Mouse (Mus musculus) CD4-positive, CD25-positive, alpha-beta regulatory T cell, adult 4 months (primary cell): ENCODE measurements around the gene Zfp65. TPM values are rescaled to one million over a fixed set of nuclear protein-coding genes. Genes with fewer than 3 reads are reported as not detected.
"Not testable (repeated sequence)": the region's sequence is repeated elsewhere in the genome, so short reads cannot be mapped to it uniquely, and the experiment has no call there.

Experiments used
- ATAC-seq: one replicate; pipeline ENCODE4 v1.8.0; 2017
- polyA plus RNA-seq, 2 experiments: library from polyadenylated mRNA; unstranded; fragments of 100-300 nt; shearing (Covaris generic); gene quantifications; one replicate each; pipeline ENCODE4 v1.2.1; 2017

The Zfp65 gene
- polyA plus RNA-seq, result 1 to 10 TPM; 7.6 TPM

GRCm38 (mm10) chr13:67728641-67729318 lies at the start of gene Zfp65:
Zfp65 (minus strand) TSS chr13:67729173.
- ATAC-seq, result peak; percentile 69

DNA sequence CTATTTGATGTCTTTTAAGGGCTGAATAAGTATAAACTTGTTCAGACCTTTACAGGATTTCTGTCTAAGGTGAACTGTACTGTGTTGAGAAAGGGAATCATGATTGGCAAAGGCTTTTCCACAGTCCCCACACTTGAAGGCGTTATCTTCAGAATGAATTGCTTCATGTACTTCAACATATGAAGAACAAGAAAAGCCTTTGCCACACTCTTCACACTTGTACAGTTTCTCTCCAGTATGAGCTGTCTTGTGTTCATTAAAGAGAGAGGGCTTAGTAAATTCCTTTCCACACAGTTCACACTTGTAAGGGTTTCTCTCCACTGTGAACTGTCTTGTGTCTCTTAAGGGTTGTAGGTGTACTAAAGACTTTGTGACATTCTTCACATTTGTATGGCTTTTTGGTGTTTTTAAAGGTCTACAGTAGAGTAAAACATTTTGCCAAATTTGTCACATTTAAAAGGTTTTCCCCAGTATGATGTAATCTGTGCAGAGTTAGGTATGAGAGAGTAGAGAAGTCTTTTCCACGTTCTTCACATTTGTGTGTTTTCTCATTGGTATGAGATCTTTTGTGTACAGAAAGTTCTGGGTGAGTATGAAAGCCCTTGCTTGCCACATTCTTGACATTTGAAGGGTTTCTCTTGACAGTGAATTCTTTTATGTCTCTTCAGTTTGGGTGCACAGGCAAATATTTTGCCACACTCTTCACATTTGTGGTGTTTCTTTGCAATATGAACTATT lies 34.2 kb upstream of the Zfp65 start:
- ATAC-seq, result no peak

DNA sequence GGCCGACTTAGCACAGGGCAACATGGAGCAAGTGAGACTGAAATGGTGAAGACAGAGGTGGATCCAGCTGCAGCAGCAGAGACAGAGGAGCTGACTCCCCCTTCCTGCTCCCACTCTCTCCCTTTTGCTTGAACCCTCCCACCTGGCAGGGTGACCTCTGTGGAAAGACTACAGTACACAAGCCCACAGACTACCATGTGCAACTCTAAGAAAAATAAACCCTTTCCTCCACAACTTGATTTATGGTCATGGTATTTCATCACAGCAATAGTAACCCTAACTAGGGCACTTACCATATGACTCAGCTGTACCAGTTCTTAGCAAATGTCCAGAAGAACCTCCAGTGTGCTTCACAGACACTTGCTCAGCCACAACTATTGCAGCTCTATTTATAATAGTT lies 31.0 kb upstream of the Zfp65 start:
- ATAC-seq, result no peak

DNA sequence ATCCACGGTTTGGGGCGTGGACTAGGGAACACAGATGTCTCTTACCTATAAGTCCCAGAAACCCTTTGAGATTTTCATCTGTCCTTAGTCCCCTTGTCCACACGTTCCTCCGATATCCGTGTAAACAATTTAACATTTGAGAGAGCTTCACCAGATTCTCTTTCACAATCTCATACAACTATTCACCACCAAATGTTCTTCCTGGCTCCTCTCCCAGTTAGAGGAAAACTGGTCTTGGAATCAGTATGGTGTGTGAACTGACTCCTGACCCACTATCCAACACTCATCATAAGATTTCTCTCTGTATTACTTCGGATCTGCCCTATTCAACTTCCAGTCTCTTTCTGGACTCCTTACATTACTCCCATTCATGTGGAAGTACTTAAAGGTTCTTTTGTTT lies 26.8 kb upstream of the Zfp65 start:
- no peak for ATAC-seq

DNA sequence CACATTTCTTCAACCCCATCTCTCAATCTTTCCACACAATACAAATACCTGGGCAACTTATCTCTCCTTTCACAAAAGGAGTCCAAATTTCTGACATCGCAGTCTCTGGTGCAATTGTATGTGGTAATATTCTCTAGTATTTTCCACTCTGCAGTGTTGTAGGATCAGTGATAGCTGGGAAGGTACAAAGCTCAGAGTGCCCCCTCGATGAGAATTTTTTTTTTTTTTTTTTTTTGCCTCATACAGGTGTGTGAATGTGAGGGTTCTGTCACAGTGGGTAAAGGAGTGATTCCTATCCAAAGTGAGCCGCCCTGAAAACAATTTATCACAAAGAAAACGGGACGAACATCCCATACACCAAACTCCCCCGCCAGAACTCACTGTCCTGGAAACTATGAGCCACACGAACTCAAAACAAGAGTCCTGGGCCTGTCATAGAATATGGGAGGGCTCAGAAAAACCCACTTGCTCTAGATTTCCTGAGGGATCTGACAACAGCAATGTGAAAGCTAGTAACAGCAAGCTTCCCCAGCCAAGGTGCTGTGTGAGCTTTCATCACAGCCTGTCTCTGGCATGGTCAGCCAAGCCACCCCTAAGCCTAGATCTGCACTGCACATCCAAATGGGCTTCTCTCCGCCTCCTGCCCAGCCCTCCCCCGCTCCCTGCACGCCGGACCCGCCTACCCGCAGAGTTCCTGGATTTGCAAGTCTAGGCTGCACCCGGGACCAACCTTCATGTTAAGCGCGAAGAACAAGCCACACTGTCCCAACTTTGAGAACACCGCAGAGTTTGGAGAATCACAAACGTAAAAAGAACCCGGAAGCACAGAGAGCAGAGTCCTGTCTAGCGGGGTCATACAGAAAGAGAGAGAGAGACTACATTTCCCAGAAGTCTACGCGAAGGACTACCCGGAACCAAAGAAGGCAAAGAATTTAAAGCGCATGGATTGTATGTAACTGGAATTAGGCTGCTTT lies 25.6 kb upstream of the Zfp65 start, which contains the start of gene Zfp85:
Zfp85 (minus strand) TSS at position 896 of the 974 bp plus-strand sequence.
- ATAC-seq, result peak; percentile 99

- ATAC-seq, result no peak
These were observed 14.9 kb upstream of the Zfp65 start for GRCm38 (mm10) chr13:67743896-67744295.

DNA sequence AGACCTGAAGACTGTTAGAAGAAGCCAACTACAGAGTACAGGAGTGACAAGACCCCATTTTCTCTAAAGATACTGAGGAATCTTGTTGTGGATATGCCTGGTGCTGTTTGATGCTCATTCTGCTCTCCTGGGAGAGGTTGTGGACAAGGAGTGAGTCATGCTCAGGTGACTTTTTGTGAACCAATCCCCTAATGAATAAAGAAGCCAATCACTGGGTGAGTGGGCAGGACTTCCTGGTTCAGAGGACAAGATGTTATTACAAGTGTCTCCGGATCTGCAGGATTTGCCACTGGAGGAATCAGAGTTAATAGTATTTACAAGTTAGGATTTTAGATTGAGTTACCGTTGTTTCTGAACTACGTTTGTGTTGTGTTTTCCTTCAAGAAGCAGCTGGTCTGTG lies 14.0 kb upstream of the Zfp65 start:
- ATAC-seq, result no peak

GRCm38 (mm10) chr13:67734391-67734790 lies 5.4 kb upstream of the Zfp65 start:
- ATAC-seq, result not testable (repeated sequence)

- ATAC-seq, result peak; percentile 71
These were observed 468 bp upstream of the Zfp65 start for GRCm38 (mm10) chr13:67729441-67729840.

DNA sequence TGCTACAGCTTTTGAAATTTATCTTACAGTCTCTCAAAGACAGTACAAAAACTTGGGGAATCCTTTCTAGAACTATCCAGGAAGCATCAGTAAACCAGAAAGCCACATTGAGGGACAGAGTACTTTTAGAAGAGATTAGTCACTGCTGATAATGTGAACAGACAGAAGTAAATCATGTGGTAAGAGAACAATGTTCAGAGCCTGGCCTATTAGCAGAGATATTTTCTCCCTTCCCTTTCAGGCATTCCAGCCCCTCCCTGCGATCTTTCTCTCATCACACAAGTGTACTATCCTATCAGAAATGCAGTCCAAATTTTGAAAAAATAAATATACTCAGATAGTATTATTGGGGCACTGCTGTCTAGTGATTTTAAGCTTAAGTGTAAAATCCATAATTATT lies 867 bp downstream of the Zfp65 start:
- no peak for ATAC-seq

DNA sequence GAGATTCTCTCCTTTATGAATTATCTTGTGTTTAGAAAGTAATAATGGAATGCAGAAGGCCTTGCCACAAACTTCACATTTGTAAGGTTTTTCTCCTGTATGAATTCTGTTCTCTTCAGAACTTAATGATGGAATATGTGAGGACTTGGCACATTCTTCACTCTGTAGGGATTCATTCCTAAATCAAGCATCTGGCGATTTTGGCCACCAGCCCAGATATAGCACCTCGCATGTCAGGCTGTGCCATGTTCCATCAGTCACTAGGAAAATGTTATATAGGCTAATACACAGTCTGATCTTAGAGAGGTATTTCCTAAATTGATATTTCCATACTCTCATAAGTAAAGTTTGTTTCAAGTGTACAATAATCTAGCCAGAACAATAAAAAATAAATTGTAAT lies 3.6 kb downstream of the Zfp65 start:
- ATAC-seq, result not testable (repeated sequence)

GRCm38 (mm10) chr13:67723848-67724479 lies 5.0 kb downstream of the Zfp65 start:
- ATAC-seq, result peak; percentile 87

DNA sequence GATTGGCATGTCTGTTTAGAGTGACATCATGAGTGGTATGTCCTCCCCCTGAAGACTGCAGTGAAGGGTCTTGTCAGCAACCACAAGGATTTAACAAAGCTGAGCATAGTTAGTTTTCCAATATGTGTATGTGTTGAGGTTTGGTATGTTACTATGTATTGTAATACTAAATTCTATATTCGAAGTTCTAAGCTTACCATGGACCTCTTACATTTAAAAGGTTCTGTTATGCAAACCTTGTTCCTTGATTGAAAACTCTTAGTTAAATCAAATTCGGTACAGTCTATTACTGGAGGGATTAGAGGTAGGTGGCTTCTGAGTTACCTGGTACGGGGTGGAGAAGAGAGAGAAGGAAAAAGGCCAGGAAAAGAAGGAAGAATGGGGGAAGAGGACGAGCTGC lies 42.0 kb downstream of the Zfp65 start, which contains the start of gene Zfp738:
Zfp738 (minus strand) TSS at position 101 of the 400 bp plus-strand sequence.
- ATAC-seq, result no peak

DNA sequence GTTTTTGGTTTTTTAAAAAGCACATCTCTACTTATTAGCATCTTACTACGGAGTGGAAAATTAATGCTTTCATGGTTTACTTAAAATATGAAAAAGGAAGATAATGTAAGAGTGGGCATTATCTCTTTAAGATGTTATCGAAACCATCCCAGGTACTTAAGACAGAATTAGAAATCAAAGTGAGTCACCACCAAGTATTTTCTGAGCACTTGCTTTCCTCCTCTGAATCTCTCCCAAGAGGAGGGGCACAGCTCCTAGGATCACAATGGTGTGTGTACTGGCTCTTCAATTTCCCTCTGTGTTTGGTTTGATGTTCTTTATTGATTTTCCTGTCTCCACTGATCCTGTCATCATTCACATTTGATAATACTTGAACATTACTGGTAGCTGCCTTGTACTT lies 45.1 kb downstream of the Zfp65 start:
- peak; percentile 29 for ATAC-seq

DNA sequence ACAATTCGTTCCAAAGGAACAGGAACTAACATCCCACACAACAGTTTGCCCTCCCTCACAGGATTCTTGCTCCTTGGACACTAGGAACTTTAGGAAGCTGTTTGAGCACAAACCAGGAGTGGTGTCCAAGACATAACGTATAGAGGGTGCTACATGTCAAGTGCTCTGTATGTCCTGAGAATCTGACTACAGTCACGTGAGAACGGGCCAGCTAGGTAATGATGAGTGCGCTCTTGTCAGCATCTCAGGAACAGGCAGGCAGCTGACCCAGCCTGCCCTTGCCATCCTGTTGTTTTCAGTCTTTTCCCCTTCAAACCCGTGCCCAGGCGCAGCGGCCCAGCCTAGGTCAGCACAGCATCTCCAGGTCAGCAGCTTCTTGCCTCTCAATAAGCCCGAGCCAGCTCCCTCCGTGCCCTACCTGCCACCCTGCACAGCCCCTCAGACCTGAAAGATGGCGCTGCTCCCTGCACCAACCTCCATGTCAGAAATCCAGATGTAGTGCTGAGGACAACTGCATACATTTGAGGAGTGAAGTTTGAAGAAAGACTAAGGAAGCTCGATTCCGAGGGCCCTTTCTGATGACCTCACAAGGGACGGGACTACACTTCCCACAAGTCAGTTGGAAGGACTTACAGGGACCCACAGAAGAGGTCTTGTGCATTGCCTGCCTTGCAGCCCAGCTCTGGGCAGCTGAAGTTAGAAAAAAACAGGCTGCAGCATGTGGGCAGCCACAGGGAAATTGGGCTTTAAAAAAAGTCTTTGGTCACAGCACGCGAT lies 45.8 kb downstream of the Zfp65 start:
- peak; percentile 99 for ATAC-seq

DNA sequence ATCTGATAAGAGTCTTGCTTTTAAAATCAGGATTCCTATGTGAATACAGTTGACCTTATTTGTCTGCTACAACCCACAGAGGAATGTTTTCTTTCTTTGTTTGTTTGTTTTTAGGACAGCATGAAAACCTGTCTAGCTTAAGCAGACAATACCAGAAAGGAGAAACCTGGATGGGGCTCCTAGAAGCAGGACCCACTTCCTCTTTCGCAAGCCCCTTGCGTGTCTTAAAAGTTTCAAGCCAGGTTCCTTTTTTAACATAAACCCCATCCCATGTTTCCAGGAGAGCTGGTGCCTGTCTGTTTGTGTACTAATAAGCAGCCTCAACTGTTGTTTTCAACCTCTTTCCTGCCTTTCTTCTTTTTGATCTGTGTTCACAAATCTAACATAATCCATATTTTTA lies 54.1 kb downstream of the Zfp65 start:
- ATAC-seq, result no peak

Other genes starting within 250 kb of the Zfp65 start
- 10 to 100 TPM; 15.5 TPM for gene Zfp874b, start 244.9 kb downstream of the Zfp65 start, polyA plus RNA-seq
- gene Zfp58, start 228.6 kb downstream of the Zfp65 start, polyA plus RNA-seq, result 10 to 100 TPM; 18.0 to 18.7 TPM
- gene Gm26965, start 203.0 kb downstream of the Zfp65 start, polyA plus RNA-seq, result 1 to 10 TPM; 1.0 to 2.2 TPM
- gene Zfp87, start 203.0 kb downstream of the Zfp65 start, polyA plus RNA-seq, result 10 to 100 TPM; 53.6 to 54.3 TPM
- 10 to 100 TPM; 19.6 TPM for gene Zfp748, start 175.3 kb downstream of the Zfp65 start, polyA plus RNA-seq
- gene Zfp729b, start 119.5 kb downstream of the Zfp65 start, polyA plus RNA-seq, result 1 to 10 TPM; 7.5 to 9.8 TPM
- 1 to 10 TPM; 5.1 to 5.4 TPM for gene Gm49345, start 91.4 kb downstream of the Zfp65 start, polyA plus RNA-seq
- 10 to 100 TPM in 1 of 2 experiments, 1 to 10 TPM in 1; 8.0 to 13.1 TPM for gene Zfp729a, start 91.4 kb downstream of the Zfp65 start, polyA plus RNA-seq
- 10 to 100 TPM; 18.9 to 21.8 TPM for gene Zfp738, start 42.1 kb downstream of the Zfp65 start, polyA plus RNA-seq
- 10 to 100 TPM; 14.1 to 16.6 TPM for gene Zfp85, start 26.1 kb upstream of the Zfp65 start, polyA plus RNA-seq
- gene Zfp493, start 50.5 kb upstream of the Zfp65 start, polyA plus RNA-seq, result 1 to 10 TPM; 1.5 to 2.9 TPM
- gene Zfp273, start 84.6 kb upstream of the Zfp65 start, polyA plus RNA-seq, result 1 to 10 TPM; 6.1 to 8.8 TPM
- gene Gm10037, start 101.9 kb upstream of the Zfp65 start, polyA plus RNA-seq, result 1 to 10 TPM in 1 of 2 experiments, not detected in 1; 1.1 TPM
- not detected for gene BC048507, start 134.2 kb upstream of the Zfp65 start, polyA plus RNA-seq